Comparison of ENCODE assay signal across 25 mouse cellular contexts in the genomic region with DNA sequence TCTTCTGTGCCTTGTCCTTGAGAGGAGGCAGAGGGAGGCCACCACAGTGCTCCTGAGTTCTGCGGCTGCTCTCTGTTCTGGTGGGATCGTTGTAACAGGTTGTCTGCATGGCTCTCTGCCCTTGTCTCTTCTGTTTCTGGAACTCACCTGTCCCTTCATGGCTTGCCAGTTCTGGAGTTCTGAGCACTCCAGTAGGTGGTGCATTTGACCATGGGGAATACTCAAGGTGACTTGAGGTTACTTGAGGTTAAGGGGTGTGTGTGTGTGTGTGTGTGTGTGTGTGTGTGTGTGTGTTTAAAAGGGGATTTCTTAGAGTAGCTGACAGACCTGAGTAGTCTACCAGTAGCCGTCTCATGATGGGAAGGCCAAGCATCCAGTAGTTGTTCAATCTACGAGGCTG. TPM values are rescaled to one million over a fixed set of nuclear protein-coding genes. Genes with fewer than 3 reads are reported as not detected.
"Had no signal": no experiment of that assay in that cellular context is flagged by ENCODE, and none has a peak within 500 bp of the region (broad histone marks: within the 10 kb centered on the region; RNA-seq: fewer than 3 reads in every experiment).

No protein-coding gene starts in this region.

- H3K36me3 ChIP-seq: embryonic facial prominence, embryonic 10.5 days; embryonic facial prominence, embryonic 12.5 days; embryonic facial prominence, embryonic 13.5 days; embryonic facial prominence, embryonic 15.5 days; forebrain, embryonic 10.5 days; forebrain, embryonic 12.5 days; forebrain, embryonic 15.5 days had no signal

- H3K9me3 ChIP-seq: embryonic facial prominence, embryonic 10.5 days; embryonic facial prominence, embryonic 12.5 days; embryonic facial prominence, embryonic 13.5 days; embryonic facial prominence, embryonic 15.5 days; forebrain, embryonic 10.5 days; forebrain, embryonic 13.5 days; forebrain, embryonic 15.5 days had no signal

- H3K9ac ChIP-seq: embryonic facial prominence, embryonic 12.5 days; embryonic facial prominence, embryonic 13.5 days; embryonic facial prominence, embryonic 15.5 days; forebrain, embryonic 12.5 days; forebrain, embryonic 13.5 days; forebrain, embryonic 15.5 days; forebrain, postnatal 0 days had no signal

- H3K27ac ChIP-seq: embryonic facial prominence, embryonic 10.5 days; embryonic facial prominence, embryonic 12.5 days; embryonic facial prominence, embryonic 13.5 days; embryonic facial prominence, embryonic 15.5 days; forebrain, embryonic 10.5 days; forebrain, embryonic 12.5 days; forebrain, embryonic 13.5 days; forebrain, embryonic 15.5 days; gastrocnemius, adult 2 months; heart, adult 2 months had no signal

- H3K4me2 ChIP-seq: embryonic facial prominence, embryonic 12.5 days; embryonic facial prominence, embryonic 13.5 days; embryonic facial prominence, embryonic 15.5 days; forebrain, embryonic 12.5 days; forebrain, embryonic 13.5 days; forebrain, embryonic 15.5 days had no signal

- H3K4me3 ChIP-seq: embryonic facial prominence, embryonic 10.5 days; embryonic facial prominence, embryonic 12.5 days; embryonic facial prominence, embryonic 13.5 days; embryonic facial prominence, embryonic 15.5 days; erythroblast, embryonic 14.5 days; forebrain, embryonic 10.5 days; forebrain, embryonic 12.5 days; forebrain, embryonic 13.5 days; forebrain, embryonic 15.5 days; gastrocnemius, adult 2 months; heart, adult 2 months had no signal

- H3K4me1 ChIP-seq: embryonic facial prominence, embryonic 10.5 days; embryonic facial prominence, embryonic 12.5 days; embryonic facial prominence, embryonic 13.5 days; embryonic facial prominence, embryonic 15.5 days; forebrain, embryonic 10.5 days; forebrain, embryonic 12.5 days; forebrain, embryonic 13.5 days; forebrain, embryonic 15.5 days had no signal

- DNase-seq: cerebellum, adult 9-10 months; cerebellum, adult 9-11 months; cerebellum, postnatal 10 days; cerebellum, postnatal 14 days; cerebellum, postnatal 25 days; cerebellum, postnatal 36 days; embryo, embryonic 11 days; forebrain, postnatal 0 days; gastrocnemius, adult 2 months; gastrocnemius, postnatal 10 days; gastrocnemius, postnatal 14 days; gastrocnemius, postnatal 25 days; gastrocnemius, postnatal 36 days; heart, adult 11 months; heart, adult 18-20 months; heart, adult 2 months had no signal

- H3K27me3 ChIP-seq: embryonic facial prominence, embryonic 12.5 days; embryonic facial prominence, embryonic 13.5 days; embryonic facial prominence, embryonic 15.5 days; forebrain, embryonic 12.5 days; forebrain, embryonic 13.5 days; forebrain, embryonic 15.5 days had no signal

RNA-seq across cellular contexts. Expression of a gene that starts 55.2 kb away (rescaled TPM):
- polyA plus RNA-seq: erythroblast, embryonic 14.5 days had no signal
